Mouse (Mus musculus) naive thymus-derived CD4-positive, alpha-beta T cell, adult 2 months (primary cell): ENCODE measurements at regions not wholly inside any gene's neighbourhood (a gene's known extent, or its start where the extent isn't known, plus 50 kb on each side); places are given as distances from the start of the nearest gene placed in this dataset.

ENCODE experiments used
- DNase-seq: peaks from one replicate; pipeline ENCODE4 v3.0.0-alpha.2; 2011; ENCODE audit warnings: low read depth

DNA sequence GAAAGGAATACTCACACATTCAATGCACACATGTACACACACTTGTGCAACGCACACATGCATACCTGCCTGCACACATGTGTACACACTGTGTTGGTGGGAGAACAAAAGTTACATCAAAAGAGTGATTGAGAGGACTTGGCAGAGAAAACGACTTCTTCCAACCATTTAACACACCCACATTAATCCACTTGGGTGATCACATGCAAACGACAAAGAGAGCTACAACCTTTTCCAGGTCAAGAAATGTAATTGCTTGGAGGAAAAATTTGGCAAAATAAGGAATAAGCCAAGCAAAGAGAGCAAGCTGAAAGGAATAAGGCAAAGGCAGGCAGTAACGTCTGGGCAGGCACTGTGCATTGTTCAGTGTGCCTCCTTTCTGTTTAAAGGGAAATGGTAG lies 67.3 kb downstream of the C1d start:
- DNase-seq: no peak

DNA sequence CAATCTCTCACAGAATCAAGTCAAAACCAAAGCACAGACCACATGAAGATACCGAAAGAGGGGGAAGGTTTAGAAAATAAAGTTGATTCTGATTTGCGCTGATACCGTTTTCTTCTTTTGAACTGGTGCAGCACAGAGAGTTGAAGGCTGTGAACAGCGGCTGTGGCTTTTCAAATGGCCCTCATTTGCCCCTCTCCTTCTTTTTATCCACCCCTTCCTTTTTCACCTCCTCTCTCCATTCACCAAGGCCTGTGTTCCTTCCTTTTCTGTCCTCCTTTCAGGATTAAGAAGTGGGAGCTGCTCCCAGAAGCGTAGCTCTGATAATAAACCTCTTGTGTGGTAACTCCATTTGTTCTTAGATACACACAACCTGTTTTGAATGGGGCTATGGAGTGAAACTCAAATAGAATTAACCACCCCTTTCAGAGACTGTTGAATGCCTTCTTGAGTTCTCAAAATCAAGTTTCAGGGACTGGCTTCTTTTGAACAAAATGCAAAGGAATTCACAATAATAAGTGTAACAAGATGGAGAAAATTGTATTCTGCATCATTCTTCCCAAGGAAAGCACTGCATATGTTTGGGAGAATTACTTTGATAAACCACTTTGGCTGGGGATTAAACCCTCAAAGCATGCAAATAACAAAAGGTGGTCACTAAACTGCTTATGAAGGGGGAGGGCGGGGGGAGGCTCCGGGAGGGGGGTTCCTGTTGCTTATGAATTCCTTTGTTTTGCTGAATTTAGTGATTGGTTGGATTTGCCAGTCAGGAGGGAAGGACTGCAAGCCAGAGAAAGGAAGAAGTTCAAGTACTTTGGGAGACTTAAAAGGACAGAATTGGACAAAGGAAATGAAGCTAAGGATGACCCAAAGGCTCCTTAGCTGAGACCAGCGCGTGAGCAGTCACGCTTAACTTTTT lies 68.6 kb downstream of the C1d start:
- no peak for DNase-seq

DNA sequence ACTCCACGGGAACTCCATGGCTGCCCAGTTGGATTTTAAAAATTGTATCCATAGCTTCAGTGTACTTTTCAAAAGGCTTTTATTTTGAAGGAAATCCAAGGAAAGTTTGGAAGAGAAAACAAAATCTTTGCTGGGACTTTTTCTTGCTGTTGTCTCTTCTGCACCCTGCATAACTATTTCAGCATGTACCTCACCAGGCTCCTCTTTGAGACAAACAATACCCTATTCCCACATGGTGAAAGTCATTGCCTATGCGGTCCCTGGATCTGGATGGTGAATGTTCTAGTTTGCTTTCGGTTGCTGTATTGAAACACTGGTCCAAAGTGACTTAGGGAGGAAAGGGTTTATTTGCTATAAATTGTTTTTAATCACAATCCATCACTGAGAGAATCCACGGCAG lies 69.3 kb downstream of the C1d start:
- DNase-seq: no peak

DNA sequence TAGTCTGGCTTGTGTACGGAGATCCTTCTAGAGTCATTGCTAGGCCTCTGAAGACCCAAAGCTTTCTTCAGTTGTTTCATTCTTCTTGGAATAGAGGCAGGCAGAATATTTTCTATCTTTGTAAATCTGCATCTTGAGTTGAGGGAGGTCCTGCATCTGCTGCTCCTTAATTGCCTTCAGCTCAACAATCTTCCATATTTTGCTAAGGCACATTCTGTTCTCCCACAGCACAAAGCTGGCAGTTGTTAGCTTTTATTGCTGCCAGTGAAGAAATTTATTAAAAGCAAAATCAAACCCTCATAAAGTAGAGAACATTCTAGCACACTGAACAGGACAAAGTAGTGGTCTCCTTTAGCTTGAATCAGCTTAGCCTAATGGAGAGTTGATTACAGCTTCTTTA lies 94.1 kb downstream of the C1d start:
- no peak for DNase-seq

DNA sequence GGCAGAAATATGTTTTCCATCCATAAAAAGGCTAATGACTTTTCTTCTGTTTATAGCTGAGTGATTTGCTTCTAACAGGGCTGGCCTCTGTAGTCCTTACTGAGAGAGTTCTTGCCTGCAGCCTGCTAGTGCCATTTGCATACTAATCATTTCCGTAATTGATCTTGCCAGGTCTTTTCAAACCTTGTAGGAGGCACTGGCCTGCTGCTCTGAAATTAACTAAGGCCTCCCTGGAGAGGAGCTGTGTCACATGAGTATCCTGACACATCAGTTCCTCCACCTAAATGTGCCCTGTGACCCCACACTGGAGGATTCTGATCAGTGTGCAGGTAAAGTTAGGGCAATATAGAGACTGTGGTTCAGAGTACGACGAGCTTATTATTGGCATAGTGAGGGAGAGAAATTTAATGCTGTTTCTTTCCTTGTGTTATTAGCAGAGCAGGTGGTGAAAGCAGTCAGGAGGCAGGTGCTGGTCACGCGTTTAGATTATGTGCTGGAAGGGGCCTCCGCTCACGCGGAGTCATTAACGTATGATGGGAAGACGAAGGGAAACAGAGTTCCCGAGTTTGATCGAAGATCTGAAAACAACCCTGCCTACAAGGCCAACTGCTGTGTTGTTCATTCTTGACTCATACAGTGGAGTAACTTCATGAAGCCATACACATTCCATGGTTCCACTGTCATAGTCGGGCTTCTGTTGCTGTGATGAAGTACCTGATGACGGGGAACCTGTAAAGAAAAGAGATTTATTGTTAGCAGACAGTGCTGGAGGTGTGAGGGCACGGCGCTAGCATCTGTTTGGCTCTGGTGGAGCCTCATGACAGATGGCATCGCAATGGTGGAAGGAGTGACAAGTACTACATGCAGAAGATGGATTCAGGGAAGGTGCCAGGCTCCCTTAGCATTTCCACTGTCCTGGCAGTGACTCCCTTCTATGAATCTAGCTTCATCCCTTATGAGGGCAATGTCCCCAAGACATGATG lies 95.1 kb downstream of the C1d start:
- no peak for DNase-seq

DNA sequence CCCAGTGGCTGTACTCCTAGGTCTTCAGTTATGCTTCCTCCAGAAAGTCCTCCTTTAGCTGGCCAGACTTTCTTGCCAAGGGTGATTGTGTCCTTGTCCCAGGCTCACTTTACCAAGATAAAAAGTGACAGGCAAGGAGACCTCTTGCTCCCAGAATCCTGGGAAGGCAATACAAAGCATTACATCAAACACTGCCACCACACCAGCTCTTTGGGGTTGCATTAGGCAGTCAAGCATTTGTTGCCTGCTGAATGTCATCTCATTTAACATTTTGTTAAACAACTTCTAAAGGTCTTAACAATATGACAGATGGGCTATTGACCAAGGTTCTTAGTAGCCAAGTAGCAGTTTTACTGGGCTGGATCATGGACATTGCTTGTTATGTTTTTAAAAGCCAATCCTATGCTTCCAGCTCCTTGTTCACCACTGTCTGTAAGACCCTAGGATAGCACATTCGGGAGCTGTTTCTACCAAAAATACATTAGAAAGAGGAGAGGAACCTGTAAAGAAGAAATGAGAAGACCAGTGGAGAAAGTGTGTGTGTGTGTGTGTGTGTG lies 102.4 kb downstream of the C1d start:
- DNase-seq: no peak

DNA sequence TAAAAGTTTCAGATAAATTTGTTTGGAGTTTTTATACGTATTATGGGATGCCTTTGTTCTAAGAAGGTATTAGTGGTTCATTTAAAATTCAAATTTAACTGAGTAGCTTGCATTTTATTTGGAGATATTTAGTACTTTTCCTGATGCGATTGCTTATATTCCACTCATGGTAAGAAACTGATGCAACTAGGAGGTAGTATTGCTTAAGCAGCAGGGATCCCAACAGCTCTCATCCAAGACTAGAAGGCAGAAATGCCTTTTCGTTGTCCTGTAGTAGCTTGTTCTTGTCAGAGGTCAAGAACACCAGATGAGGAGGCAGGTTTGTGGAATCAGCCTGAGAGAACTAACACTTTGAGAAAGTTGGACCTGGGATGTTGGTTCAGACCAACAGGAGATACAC lies 120.5 kb downstream of the C1d start:
- no peak for DNase-seq

DNA sequence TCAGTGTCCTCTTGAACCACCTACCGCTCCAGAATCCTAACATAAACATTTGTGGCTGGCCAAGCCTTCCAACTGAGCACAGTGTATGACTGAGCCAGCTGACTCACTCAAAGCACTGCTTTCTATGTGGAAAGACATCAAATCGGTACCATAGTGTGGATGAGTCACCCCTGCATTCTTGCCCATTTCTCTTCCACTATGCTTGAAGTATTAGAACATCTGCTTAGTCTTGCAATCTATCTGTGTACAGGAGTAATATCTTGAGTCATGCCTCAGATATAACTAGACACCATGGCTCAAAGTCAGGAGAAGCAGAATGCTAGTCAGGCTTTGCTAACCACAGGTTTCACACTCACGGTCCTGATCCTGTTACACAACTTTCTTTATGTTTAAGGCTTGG lies 129.4 kb downstream of the C1d start:
- DNase-seq: no peak

DNA sequence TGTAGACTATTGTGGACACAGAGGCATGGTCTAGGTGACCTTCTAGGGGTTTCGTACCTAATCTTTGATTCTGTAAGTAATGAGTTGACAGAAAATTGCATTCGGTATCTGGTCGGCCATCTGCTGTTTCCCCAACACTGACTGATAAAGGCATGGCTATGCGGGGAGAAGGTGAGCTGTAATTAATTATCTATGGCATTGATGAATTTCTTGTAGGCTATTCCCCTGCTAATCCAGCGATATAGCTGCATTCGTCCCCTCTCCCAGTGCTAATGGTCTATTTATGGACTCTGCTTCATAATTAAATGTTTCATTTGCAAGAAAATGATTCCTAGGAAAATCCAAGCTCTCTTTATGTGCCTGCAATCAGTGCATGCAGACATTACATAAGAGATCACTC lies 136.5 kb downstream of the C1d start:
- DNase-seq: no peak

DNA sequence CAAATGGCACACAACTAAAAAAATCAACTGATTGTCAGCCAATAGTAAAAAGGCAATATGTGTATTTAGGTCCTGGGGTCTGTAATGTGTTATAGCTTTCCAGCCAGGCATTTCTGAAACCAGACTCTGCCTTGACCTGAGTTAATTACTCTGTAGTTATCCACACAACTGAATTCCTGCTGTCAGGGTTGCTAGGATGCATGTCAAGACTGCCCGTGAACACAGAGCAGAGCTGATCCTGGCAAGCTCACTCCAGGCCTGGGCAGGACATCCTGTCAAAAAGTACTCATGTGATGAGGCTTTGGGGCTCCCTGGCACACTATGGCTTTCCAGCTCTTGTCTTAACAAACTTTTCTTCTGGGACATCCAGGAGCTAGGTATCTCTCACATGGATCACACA lies 157.2 kb downstream of the C1d start:
- DNase-seq: no peak

DNA sequence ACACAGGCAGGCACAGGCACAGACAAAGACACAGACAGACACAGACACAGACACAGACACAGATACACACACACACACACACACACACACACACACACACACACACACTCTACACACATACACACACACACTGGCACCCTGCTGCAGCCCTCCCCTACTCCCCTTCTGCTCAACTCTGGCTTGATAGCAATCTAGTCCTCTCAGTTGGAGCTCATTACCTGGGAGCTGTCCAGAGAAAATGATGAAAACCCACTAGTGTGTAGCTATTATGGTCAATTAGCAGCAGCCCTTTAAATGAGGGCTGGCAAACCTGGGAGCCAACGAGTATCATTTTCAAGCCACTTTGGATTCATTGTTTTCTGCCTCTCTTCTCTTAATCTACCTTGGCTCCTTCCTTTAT lies 157.8 kb downstream of the C1d start:
- DNase-seq: no peak

DNA sequence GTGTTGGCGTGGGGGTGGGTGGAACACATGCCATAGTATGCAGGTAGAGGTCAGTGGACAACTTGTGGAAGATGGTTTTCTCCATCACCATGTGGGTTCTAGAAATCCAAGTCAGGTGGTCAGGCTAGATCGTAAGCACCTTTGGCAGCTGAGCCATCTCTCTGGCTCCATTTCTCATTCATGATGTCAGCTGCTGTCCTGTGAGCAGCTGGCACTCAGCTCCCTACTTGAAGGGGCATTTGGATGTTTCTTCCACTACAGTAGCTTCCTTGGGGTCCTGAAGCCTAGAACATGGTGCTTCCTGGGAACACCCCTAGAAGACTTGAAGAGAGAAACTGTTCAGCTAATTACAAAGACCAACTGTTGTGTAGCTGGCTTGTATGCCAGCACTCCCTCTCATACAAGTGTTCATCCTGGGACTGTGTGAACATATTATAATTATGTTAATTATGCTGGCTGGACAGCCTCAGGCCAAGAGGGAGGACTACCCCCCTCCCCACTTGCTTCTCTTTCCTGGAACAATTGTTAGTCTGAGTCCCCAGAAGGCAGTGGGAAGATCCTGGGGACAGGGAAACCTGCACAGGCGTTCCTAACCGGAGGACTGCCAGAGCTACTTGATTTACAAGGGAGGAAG lies 160.4 kb downstream of the C1d start:
- no peak for DNase-seq

DNA sequence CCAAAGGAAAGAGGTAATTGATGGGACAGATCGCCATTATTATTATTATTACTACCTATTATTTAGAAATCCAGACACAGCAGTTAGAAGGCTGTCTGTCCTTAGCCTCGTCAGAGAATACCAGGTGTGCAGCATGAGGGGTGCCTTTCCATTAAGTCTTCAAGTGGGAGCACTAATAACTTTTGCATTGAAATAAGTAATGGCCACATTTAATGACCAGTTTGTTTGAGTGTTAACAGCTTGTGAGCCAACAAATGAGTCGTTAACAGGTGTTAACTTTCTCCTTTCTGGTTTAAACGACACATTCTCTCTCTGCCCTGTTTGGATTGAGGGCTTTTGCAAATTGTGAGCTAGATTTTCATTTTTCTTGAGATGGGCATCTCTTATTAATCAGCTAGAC lies 184.8 kb downstream of the C1d start:
- no peak for DNase-seq

DNA sequence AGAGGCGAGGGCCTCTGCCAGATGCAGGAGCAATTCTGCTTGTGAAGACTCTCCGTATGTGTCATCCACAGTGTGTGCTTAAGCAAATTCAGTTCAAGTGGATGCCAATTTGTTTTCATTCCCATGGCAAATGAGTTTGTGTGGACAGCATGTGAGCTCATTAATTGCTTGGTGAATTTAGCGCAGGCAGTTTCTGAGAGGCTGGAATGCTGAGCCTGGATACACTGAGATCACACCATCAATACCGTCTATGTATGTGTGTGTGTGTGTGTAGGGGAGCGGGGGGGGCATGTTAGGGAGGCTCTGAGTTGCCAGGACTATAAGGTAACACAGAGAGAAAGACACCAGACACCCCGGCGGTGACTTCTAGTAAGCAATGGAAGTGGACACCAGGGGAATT lies 191.9 kb downstream of the C1d start:
- no peak for DNase-seq

DNA sequence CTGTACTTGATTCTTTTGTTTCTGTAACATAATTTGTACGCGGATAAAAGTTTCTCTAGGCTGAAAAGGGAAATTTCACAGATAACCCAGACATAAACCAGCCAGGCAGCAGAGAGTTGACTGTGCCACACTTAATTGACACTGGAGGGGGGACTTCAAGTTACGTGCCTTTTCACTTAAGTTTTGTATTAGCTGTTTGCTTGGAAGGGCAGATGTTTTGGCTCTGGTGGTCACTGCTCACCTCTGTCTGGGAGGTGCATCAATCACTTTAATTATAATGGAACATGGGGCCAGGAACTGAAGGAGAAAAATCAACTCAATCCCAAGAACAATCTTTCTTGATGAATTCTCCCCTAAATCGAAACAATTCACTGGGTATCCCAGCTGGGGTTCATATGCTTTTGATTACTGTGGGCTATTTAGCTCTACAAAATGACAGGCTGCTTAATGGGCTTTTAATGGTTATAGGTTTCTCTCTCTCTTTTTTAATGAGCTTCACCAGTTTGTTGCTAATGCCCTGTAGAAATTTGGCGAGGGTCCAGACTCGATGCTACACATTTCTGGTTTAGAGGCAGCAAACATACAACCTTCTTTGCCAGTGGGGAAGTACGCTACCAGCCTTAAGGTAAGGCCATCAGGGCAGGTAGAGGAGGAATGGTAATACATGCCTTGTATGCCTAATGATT lies 193.1 kb downstream of the C1d start:
- DNase-seq: no peak

DNA sequence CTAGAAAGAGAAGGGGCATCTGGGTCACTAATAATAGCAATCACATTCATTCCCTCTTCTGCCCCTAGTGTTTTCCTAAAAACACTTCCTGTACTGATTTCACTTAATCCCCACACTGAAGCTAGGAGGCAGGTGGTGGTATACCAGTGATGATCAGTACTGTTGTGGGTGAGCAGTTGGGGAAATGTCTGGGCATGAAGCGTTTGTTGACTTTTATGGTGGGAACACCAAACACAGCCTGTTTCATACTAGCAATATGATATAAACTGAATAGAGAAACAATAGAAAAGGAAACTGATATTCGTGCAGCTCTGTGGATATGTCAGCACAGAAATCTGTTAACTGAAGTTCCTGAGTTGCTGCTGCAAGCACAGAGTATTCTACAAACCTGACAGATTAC lies 194.1 kb downstream of the C1d start:
- no peak for DNase-seq

DNA sequence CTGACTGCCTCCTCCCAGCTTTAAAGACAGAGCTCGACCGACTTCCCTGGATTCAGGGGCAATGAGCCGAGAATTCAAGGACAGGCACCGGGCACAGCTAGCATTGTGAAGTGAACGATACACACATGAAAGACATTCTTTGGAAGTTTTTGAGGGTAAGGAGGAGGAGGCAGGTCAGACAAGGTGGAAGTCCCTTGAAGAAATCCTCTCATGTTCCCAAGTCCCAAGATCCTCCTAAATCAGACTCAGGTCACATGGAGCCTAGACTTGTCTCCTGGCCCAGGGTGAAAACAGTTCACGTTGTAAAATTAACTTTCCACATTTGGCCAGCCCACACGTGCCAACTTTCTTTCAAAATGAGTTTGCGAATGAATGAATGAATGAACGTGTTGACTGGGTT lies 196.2 kb downstream of the C1d start:
- DNase-seq: no peak

DNA sequence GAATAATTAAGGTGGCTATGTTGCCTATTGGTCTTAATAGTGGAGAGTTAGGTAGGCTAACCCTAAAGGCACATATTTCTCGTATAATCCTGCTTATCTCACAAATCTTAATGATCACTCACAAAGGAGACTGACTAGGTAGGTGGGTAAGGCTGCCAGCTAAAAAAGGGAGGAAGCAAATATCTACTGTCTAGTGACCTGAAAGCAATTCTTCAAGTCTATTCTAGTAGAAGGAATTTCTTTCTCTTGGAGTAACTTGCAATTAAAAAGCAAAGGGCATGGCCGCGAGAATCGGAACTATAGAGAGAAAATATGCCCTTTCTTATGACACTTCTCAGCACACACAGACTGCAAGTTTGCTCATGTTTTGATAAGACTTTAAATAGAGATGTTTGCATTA lies 201.6 kb downstream of the C1d start:
- no peak for DNase-seq

DNA sequence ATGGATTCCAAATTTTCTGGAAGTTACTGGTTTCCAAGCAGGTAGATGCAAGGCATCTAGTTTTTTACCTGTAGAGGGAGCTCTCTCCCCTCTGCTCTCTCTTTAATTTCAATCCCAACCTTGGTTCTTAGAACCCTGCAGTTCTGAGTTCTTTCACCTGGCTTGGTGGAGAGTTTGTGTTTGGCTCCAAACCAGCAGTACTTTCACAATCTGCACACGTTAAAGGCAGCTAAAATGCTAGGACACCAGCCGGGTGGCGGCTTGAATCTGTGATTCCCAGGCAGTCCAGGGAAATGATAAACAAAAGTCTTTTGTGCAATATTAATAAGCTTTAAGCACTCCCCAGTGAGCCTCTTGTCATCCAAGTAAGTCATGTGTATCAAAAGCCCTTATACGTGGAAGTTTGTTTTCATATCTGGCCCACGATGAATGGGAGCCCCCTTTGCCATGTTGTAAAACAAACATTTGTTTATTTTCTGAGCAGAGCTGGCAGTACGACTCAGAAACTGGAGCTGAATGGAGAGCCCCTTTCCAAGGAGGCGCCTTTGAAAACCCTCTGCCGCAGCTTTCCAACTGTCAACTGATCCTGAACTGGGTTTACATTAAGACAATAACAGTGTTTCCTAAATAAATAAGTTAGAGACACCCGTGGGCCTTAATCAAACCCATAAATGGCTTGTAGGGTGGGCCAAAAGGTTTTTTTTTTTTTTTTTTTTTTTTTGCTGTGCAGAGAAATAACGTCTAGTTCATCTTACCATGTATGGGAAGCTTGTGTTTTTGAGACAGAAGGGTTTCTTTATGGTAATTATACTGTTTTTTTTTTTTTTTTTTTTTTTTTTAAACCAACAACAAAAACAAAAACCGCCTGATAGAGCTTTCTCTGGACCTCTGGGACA lies 202.9 kb downstream of the C1d start:
- DNase-seq: no peak

DNA sequence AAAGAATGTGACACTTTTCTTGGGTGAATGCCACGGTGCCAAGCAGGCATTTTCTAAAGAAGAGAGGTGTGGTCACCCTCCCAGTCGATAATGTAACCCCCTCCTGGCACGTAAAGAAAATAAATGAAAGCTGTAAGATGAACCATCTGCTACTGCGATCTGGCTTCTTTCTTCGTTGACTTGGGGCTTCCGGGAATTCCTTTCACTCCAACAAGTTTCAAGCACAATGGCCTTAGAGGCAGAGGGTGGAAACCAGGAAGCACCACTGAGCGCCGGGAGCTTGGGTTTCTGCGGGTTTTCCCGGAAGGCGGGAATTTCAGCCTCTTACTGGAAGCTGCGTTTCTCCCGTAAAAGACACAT lies 203.5 kb downstream of the C1d start:
- DNase-seq: no peak

DNA sequence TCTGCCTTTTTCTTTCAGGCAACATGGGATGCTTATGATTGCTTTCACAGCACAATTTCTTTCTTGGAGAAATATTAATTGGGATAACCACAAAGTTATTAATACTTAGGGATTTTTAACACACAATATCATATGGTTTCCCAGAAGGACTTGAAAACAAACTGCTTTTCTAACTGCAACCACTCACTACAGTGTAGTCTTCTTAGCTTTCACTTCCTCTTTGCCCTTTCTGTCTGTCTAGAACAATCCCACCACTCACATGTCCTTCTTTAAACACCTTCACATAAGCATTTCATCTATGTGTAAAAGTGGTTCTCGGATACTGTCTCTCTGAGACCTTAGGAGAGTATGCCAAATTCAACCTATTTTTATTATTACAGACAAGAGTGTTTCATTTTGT lies 204.3 kb downstream of the C1d start:
- no peak for DNase-seq
